8 mouse cellular contexts compared by ENCODE assay signal in the genomic region with DNA sequence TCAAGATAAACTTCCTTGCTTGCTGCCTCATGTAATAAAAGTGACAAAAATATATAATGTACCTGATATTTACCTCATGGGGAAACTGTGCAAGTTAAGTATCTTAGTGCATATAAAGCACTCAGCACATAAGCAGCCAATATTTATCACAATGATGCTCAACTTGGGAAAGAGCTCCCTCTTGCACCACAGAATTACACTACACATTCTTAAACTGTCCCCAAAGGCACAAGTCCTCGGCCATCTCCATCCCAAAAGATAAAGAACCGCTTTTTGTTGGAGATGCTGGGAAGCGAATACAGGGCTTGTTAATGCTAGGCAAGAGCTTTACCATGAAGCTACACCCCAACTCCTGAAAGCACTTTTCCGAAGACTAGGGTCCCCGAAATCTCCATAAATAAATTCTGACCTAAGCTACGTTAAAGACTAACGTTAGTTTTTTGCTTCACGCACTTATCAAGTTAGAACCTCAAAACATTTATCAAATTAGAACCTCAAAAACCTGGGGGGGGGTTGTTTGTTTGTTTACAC. TPM values are rescaled to one million over a fixed set of nuclear protein-coding genes. Genes with fewer than 3 reads are reported as not detected.
A peak's percentile ranks its signal among the peaks of the same experiment; 100 is the strongest.
DNase-seq lines count a peak whose midpoint lies in the region; ATAC-seq and TF ChIP-seq lines count a peak whose summit lies in the region.

No protein-coding gene starts in this region.

- DNase-seq in kidney, adult 2 months = peak; percentile 30
- DNase-seq in kidney, adult 18-20 months = no peak
- DNase-seq in G1E (ENCODE audit: low spot score) = peak; percentile 45
- no peak for DNase-seq in forebrain, embryonic 10.5 days (ENCODE audit: extremely low spot score, low spot score)
- DNase-seq in kidney, postnatal 0 days (ENCODE audit: low spot score) = peak; percentile 83
- no peak for DNase-seq in spleen, adult 12 weeks (ENCODE audit: low spot score)
- no peak for DNase-seq in adrenal gland, postnatal 4 days (ENCODE audit: low spot score in 2 of 2)

- H3K36me3 ChIP-seq in kidney, adult 2 months (ENCODE audit: control insufficient read depth, insufficient read depth, low read length) = peaks cover 5% of the 10 kb centered on the region
- peaks cover 47% of the 10 kb centered on the region for H3K36me3 ChIP-seq in G1E (replicated peaks)
- peaks cover 16% of the 10 kb centered on the region for H3K36me3 ChIP-seq in forebrain, embryonic 10.5 days (replicated peaks)
- peaks cover 12% of the 10 kb centered on the region; the same call in 1 of the 2 replicates for H3K36me3 ChIP-seq in kidney, postnatal 0 days (ENCODE audit: insufficient read depth, low read length)
- peaks cover 13% of the 10 kb centered on the region for H3K36me3 ChIP-seq in neural tube, embryonic 12.5 days

- peak overlapping the region; percentile 99 for H3K27ac ChIP-seq in kidney, adult 2 months (ENCODE audit: insufficient read depth, low read depth, low read length)
- peak overlapping the region; percentile 99 for H3K27ac ChIP-seq in forebrain, embryonic 10.5 days
- H3K27ac ChIP-seq in kidney, postnatal 0 days = peak overlapping the region; percentile 97
- H3K27ac ChIP-seq in neural tube, embryonic 12.5 days = no peak overlapping the region

- no peak for TF ChIP-seq POLR2A in kidney, adult 2 months (IDR thresholded peaks at IDR 0.05; ENCODE audit: low read depth, low read length)

- peaks cover 22% of the 10 kb centered on the region for H3K4me1 ChIP-seq in kidney, adult 2 months (ENCODE audit: control insufficient read depth, insufficient read depth, low read length)
- peaks cover 40% of the 10 kb centered on the region for H3K4me1 ChIP-seq in G1E (ENCODE audit: insufficient read depth, low read depth, low read length)
- peaks cover 33% of the 10 kb centered on the region for H3K4me1 ChIP-seq in forebrain, embryonic 10.5 days
- peaks cover 6% of the 10 kb centered on the region for H3K4me1 ChIP-seq in kidney, postnatal 0 days (replicated peaks; ENCODE audit: insufficient read depth, low read length)
- peaks cover 33% of the 10 kb centered on the region for H3K4me1 ChIP-seq in neural tube, embryonic 12.5 days

- WGBS in kidney, adult 2 months = 1% methylated on average over 8 of the region's 8 CpGs
- WGBS in forebrain, embryonic 10.5 days = 3% methylated on average over 8 of the region's 8 CpGs
- WGBS in kidney, postnatal 0 days = under 1% methylated on average over 8 of the region's 8 CpGs
- WGBS in neural tube, embryonic 12.5 days = 2% methylated on average over 8 of the region's 8 CpGs

- peak overlapping the region; percentile 97 for H3K9ac ChIP-seq in kidney, postnatal 0 days (ENCODE audit: low read depth, low read length)
- H3K9ac ChIP-seq in neural tube, embryonic 12.5 days = peak overlapping the region; percentile 57

- TF ChIP-seq CTCF in kidney, adult 2 months (conservative IDR thresholded peaks at IDR 0.05; ENCODE audit: insufficient read depth, insufficient read length, low read depth, low read length) = no peak
- 0 out of 2 replicates have a peak, but pooled peaks have one; percentile 5 for TF ChIP-seq CTCF in G1E (IDR thresholded peaks at IDR 0.05; ENCODE audit: low read depth, low read length)
- TF ChIP-seq CTCF in kidney, postnatal 0 days (IDR thresholded peaks at IDR 0.05; ENCODE audit: low read depth) = peak; percentile 58

- peak overlapping the region; percentile 99 for H3K4me3 ChIP-seq in kidney, adult 2 months (ENCODE audit: insufficient read depth, low read depth, low read length)
- peak overlapping the region; percentile 96 for H3K4me3 ChIP-seq in G1E (ENCODE audit: low read depth, low read length)
- peak overlapping the region; percentile 99 for H3K4me3 ChIP-seq in forebrain, embryonic 10.5 days
- peak overlapping the region; percentile 94 for H3K4me3 ChIP-seq in kidney, postnatal 0 days (replicated peaks; ENCODE audit: low read depth, low read length)
- peak overlapping the region; percentile 98 for H3K4me3 ChIP-seq in neural tube, embryonic 12.5 days

- peak overlapping the region; percentile 78 for H3K4me2 ChIP-seq in kidney, postnatal 0 days (ENCODE audit: low read length)
- H3K4me2 ChIP-seq in neural tube, embryonic 12.5 days (replicated peaks) = peak overlapping the region; percentile 84

- no peaks in the 10 kb centered on the region; the same call in 1 of the 2 replicates for H3K27me3 ChIP-seq in kidney, adult 2 months (replicated peaks; ENCODE audit: control insufficient read depth, insufficient read depth, low read length)
- no peaks in the 10 kb centered on the region for H3K27me3 ChIP-seq in G1E (ENCODE audit: insufficient read depth, low read length)
- H3K27me3 ChIP-seq in forebrain, embryonic 10.5 days (ENCODE audit: poor library complexity, severe bottlenecking) = no peaks in the 10 kb centered on the region
- no peaks in the 10 kb centered on the region for H3K27me3 ChIP-seq in kidney, postnatal 0 days (ENCODE audit: insufficient read depth, low read length)
- H3K27me3 ChIP-seq in neural tube, embryonic 12.5 days (replicated peaks) = no peaks in the 10 kb centered on the region

- no peaks in the 10 kb centered on the region for H3K9me3 ChIP-seq in G1E (replicated peaks)
- H3K9me3 ChIP-seq in forebrain, embryonic 10.5 days = no peaks in the 10 kb centered on the region
- no peaks in the 10 kb centered on the region for H3K9me3 ChIP-seq in kidney, postnatal 0 days (replicated peaks; ENCODE audit: low read length)
- no peaks in the 10 kb centered on the region for H3K9me3 ChIP-seq in neural tube, embryonic 12.5 days

- ATAC-seq in G1E (ENCODE audit: extremely low read depth, insufficient number of reproducible peaks, low FRiP score, poor library complexity, severe bottlenecking) = no peak
- ATAC-seq in kidney, postnatal 0 days (replicated peaks; ENCODE audit: low FRiP score, low read depth) = no peak
- no peak for ATAC-seq in neural tube, embryonic 12.5 days (ENCODE audit: low FRiP score, low read depth)

RNA-seq across cellular contexts. Expression of a gene that starts 0.7 kb away (rescaled TPM):
- polyA plus RNA-seq in kidney, adult 2 months (2012; rRNA removed) = 355 and 608 TPM in 2 replicates
- total RNA-seq in G1E (2014; fragmentation: Nextera tagmentation) (103 and 132 TPM in 2 replicates), G1E (2017) (455 and 620 TPM in 2 replicates)
- polyA plus RNA-seq in G1E (2012) = 31.1 and 31.2 TPM in 2 replicates
- 440 and 449 TPM in 2 replicates for polyA plus RNA-seq in forebrain, embryonic 10.5 days (2016; fragmentation: Nextera tagmentation; extraction: Ambion mirVana)
- polyA plus RNA-seq in kidney, postnatal 0 days (2015; fragmentation: Nextera tagmentation; extraction: Ambion mirVana) = 825 and 954 TPM in 2 replicates
- polyA plus RNA-seq in neural tube, embryonic 12.5 days (2016; fragmentation: Nextera tagmentation; extraction: Ambion mirVana) = 378 and 393 TPM in 2 replicates
- 100 to 1,000 TPM; 468 to 515 TPM for total RNA-seq in adrenal gland, postnatal 4 days (2021)

RNA-seq across cellular contexts. Expression of a gene that starts 0.9 kb away (rescaled TPM):
- 47.3 and 56.4 TPM in 2 replicates for polyA plus RNA-seq in kidney, adult 2 months (2012; rRNA removed)
- total RNA-seq in G1E (2014; fragmentation: Nextera tagmentation) = 89.0 and 109 TPM in 2 replicates
- 44.9 and 49.4 TPM in 2 replicates for total RNA-seq in G1E (2017)
- 36.3 and 55.8 TPM in 2 replicates for polyA plus RNA-seq in G1E (2012)
- polyA plus RNA-seq in forebrain, embryonic 10.5 days (2016; fragmentation: Nextera tagmentation; extraction: Ambion mirVana) = 61.8 and 68.1 TPM in 2 replicates
- polyA plus RNA-seq in kidney, postnatal 0 days (2015; fragmentation: Nextera tagmentation; extraction: Ambion mirVana) = 62.6 and 65.1 TPM in 2 replicates
- 71.9 and 75.0 TPM in 2 replicates for polyA plus RNA-seq in neural tube, embryonic 12.5 days (2016; fragmentation: Nextera tagmentation; extraction: Ambion mirVana)
- 10 to 100 TPM; 70.4 to 74.7 TPM for total RNA-seq in adrenal gland, postnatal 4 days (2021)

RNA-seq across cellular contexts. Expression of a gene that starts 20.5 kb away (rescaled TPM):
- polyA plus RNA-seq in kidney, adult 2 months (2012; rRNA removed) = 14.5 and 16.7 TPM in 2 replicates
- total RNA-seq in G1E (2014; fragmentation: Nextera tagmentation) (11.7 and 25.6 TPM in 2 replicates), G1E (2017) (13.6 and 14.6 TPM in 2 replicates)
- 0.31 and 0.32 TPM in 2 replicates for polyA plus RNA-seq in G1E (2012)
- 17.3 and 18.0 TPM in 2 replicates for polyA plus RNA-seq in forebrain, embryonic 10.5 days (2016; fragmentation: Nextera tagmentation; extraction: Ambion mirVana)
- polyA plus RNA-seq in kidney, postnatal 0 days (2015; fragmentation: Nextera tagmentation; extraction: Ambion mirVana) = 18.7 and 22.2 TPM in 2 replicates
- 16.2 and 19.7 TPM in 2 replicates for polyA plus RNA-seq in neural tube, embryonic 12.5 days (2016; fragmentation: Nextera tagmentation; extraction: Ambion mirVana)
- total RNA-seq in adrenal gland, postnatal 4 days (2021) = 10 to 100 TPM; 27.8 to 28.7 TPM

RNA-seq across cellular contexts. Expression of a gene that starts 49.3 kb away (rescaled TPM):
- 0.31 and 0.33 TPM in 2 replicates for polyA plus RNA-seq in kidney, adult 2 months (2012; rRNA removed)
- total RNA-seq in G1E (2014; fragmentation: Nextera tagmentation) (46.1 and 56.1 TPM in 2 replicates), G1E (2017) (43.2 and 47.0 TPM in 2 replicates)
- 2.4 and 3.4 TPM in 2 replicates for polyA plus RNA-seq in G1E (2012)
- 91.5 and 95.8 TPM in 2 replicates for polyA plus RNA-seq in forebrain, embryonic 10.5 days (2016; fragmentation: Nextera tagmentation; extraction: Ambion mirVana)
- polyA plus RNA-seq in kidney, postnatal 0 days (2015; fragmentation: Nextera tagmentation; extraction: Ambion mirVana) = 10.4 and 13.5 TPM in 2 replicates
- 26.9 and 29.4 TPM in 2 replicates for polyA plus RNA-seq in neural tube, embryonic 12.5 days (2016; fragmentation: Nextera tagmentation; extraction: Ambion mirVana)
- 10 to 100 TPM; 12.1 to 12.3 TPM for total RNA-seq in adrenal gland, postnatal 4 days (2021)

RNA-seq across cellular contexts. Expression of a gene that starts 49.4 kb away (rescaled TPM):
- polyA plus RNA-seq in kidney, adult 2 months (2012; rRNA removed) = 46.0 and 52.5 TPM in 2 replicates
- total RNA-seq in G1E (2014; fragmentation: Nextera tagmentation) (35.2 and 40.5 TPM in 2 replicates), G1E (2017) (37.2 and 47.0 TPM in 2 replicates)
- polyA plus RNA-seq in G1E (2012) = 5.5 and 6.2 TPM in 2 replicates
- polyA plus RNA-seq in forebrain, embryonic 10.5 days (2016; fragmentation: Nextera tagmentation; extraction: Ambion mirVana) = 50.6 and 54.7 TPM in 2 replicates
- polyA plus RNA-seq in kidney, postnatal 0 days (2015; fragmentation: Nextera tagmentation; extraction: Ambion mirVana) = 52.2 and 55.9 TPM in 2 replicates
- polyA plus RNA-seq in neural tube, embryonic 12.5 days (2016; fragmentation: Nextera tagmentation; extraction: Ambion mirVana) = 60.8 and 68.4 TPM in 2 replicates
- 10 to 100 TPM; 65.6 to 66.7 TPM for total RNA-seq in adrenal gland, postnatal 4 days (2021)

Comparison
In these comparisons a context has a peak if more than half of its experiments do, and no peak if none do; other contexts are left out.
1. DNase-seq: peak in kidney, adult 2 months (single experiment), G1E (single experiment) and kidney, postnatal 0 days (single experiment); none in kidney, adult 18-20 months (single experiment), forebrain, embryonic 10.5 days (single experiment), spleen, adult 12 weeks (single experiment) and adrenal gland, postnatal 4 days (0 of 2).
2. RNA of a gene that starts 0.7 kb away (polyA plus RNA-seq): 825 to 954 TPM in kidney, postnatal 0 days, 355 to 608 TPM in kidney, adult 2 months, 440 to 449 TPM in forebrain, embryonic 10.5 days and 378 to 393 TPM in neural tube, embryonic 12.5 days; 31.1 to 31.2 TPM in G1E; every median in the first group is over 10 times any median in the second.
3. RNA of a gene that starts 20.5 kb away (polyA plus RNA-seq): 18.7 to 22.2 TPM in kidney, postnatal 0 days, 17.3 to 18.0 TPM in forebrain, embryonic 10.5 days, 14.5 to 16.7 TPM in kidney, adult 2 months and 16.2 to 19.7 TPM in neural tube, embryonic 12.5 days; 0.31 to 0.32 TPM in G1E; every median in the first group is over 10 times any median in the second.
4. Peak in every context shown above with its lines, with median percentiles within 50 percentile points of each other: H3K4me3 ChIP-seq.